Mouse (Mus musculus): ENCODE measurements around the gene Tdrd1. TPM values are rescaled to one million over a fixed set of nuclear protein-coding genes. Genes with fewer than 3 reads are reported as not detected.

Gene Tdrd1
- total and polyA plus RNA-seq, 2 experiments from 2014 or later: 0.77 to 1.7 TPM

DNA sequence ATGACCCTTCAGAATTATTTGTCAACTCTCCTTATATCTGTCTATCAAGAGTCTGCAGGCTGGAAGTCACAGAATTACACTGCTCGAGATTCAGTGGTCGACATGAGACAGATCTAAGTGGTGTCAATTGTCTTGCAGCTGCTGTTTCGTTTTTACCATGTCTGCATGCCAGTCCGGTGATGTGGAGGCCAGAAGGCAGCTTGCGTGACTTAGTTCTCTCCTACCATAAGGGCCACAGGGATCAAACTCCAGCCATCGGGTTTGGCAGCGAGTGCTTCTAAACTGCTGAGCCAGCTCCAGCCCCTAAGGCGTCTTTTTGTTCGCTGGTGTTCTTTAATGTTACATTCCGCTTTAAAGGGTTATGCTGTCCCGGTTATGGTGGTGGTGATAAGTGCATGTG lies 2.3 kb downstream of the Tdrd1 start:
- Histone ChIP-seq H3K27ac (ENCODE audit: low read depth, low read length) (no peak overlapping the region), H3K4me2 (ENCODE audit: low read depth) (no peak overlapping the region), H3K4me3 (ENCODE audit: low read depth, low read length) (no peak overlapping the region), H3K9ac (no peak overlapping the region), H3K4me1 (ENCODE audit: insufficient read depth) (no peaks in the 10 kb centered on the region), H3K36me3 (ENCODE audit: insufficient read depth) (no peaks in the 10 kb centered on the region), H3K27me3 (ENCODE audit: insufficient read depth, low read length) (no peaks in the 10 kb centered on the region), H3K9me3 (ENCODE audit: low read length) (no peaks in the 10 kb centered on the region)
- no peak for TF ChIP-seq CTCF (IDR thresholded peaks at IDR 0.05; ENCODE audit: low read depth)
- no peak for DNase-seq
- no peak for ATAC-seq
- WGBS: 85% methylated on average over 11 of the region's 11 CpGs

DNA sequence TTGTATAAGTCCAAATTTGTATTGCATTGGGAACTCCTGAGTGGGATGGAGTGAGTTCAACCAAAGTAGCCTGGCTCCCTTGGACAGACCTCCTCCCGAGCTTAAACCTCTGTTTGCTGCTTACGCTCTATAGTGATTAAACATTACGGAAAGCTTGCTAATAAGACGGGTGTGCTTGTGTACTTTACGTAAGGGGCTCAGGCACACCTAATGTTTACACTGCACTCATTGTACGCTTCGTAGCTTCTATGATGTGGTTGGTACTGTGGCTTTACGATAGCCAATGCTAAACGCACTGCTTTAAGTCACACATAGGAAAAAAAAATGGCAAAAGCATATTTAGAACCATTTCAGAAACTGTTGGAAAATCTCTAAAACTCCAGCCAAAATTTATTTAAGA lies 3.3 kb downstream of the Tdrd1 start:
- Histone ChIP-seq H3K4me1 (ENCODE audit: insufficient read depth) (no peaks in the 10 kb centered on the region), H3K4me3 (ENCODE audit: low read depth, low read length) (no peak overlapping the region), H3K9ac (no peak overlapping the region), H3K4me2 (ENCODE audit: low read depth) (no peak overlapping the region), H3K9me3 (ENCODE audit: low read length) (no peaks in the 10 kb centered on the region), H3K27ac (ENCODE audit: low read depth, low read length) (no peak overlapping the region), H3K36me3 (ENCODE audit: insufficient read depth) (no peaks in the 10 kb centered on the region), H3K27me3 (ENCODE audit: insufficient read depth, low read length) (no peaks in the 10 kb centered on the region)
- WGBS: 86% methylated on average over 9 of the region's 9 CpGs
- no peak for TF ChIP-seq CTCF (IDR thresholded peaks at IDR 0.05; ENCODE audit: low read depth)
- ATAC-seq (no peak), DNase-seq (no peak)

DNA sequence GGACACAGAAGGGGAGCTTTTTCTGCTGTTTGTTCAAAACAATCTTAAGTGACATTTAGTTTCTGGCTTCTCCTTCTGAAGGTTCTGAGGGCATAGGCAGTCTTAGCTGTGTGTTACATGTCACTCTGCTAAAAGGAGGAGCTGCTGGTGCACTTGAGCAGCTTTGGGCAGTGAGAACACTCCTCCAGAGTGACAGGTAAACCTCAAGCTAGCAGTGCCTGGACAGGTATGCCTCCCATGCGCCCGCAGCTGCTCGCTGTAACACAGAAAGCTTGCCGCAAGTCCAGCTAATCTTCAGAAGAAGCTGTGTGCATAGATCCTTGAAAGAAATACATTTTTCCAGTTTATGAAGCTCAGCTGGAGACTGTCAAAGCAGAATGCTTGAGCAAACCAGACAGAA lies 4.2 kb downstream of the Tdrd1 start:
- DNase-seq (no peak), ATAC-seq (no peak)
- no peak for TF ChIP-seq CTCF (IDR thresholded peaks at IDR 0.05; ENCODE audit: low read depth)
- Histone ChIP-seq H3K9me3 (ENCODE audit: low read length) (no peaks in the 10 kb centered on the region), H3K27ac (ENCODE audit: low read depth, low read length) (no peak overlapping the region), H3K4me3 (ENCODE audit: low read depth, low read length) (no peak overlapping the region), H3K4me2 (ENCODE audit: low read depth) (no peak overlapping the region), H3K4me1 (ENCODE audit: insufficient read depth) (no peaks in the 10 kb centered on the region), H3K9ac (no peak overlapping the region), H3K27me3 (ENCODE audit: insufficient read depth, low read length) (no peaks in the 10 kb centered on the region), H3K36me3 (ENCODE audit: insufficient read depth) (no peaks in the 10 kb centered on the region)
- 87% methylated on average over 4 of the region's 4 CpGs for WGBS

- ATAC-seq (no peak), DNase-seq (peak; percentile 59)
- 15% methylated on average over 9 of the region's 9 CpGs for WGBS
- no peaks in the 10 kb centered on the region for H3K36me3 ChIP-seq (ENCODE audit: insufficient read depth)
- no peaks in the 10 kb centered on the region for H3K9me3 ChIP-seq (ENCODE audit: low read length)
- H3K4me3 ChIP-seq (ENCODE audit: low read depth, low read length): no peak overlapping the region
- H3K27ac ChIP-seq (ENCODE audit: low read depth, low read length): no peak overlapping the region
- no peak overlapping the region for H3K4me2 ChIP-seq (ENCODE audit: low read depth)
- H3K27me3 ChIP-seq (ENCODE audit: insufficient read depth, low read length): no peaks in the 10 kb centered on the region
- H3K9ac ChIP-seq: no peak overlapping the region
- H3K4me1 ChIP-seq (ENCODE audit: insufficient read depth): no peaks in the 10 kb centered on the region
- no peak for TF ChIP-seq CTCF (IDR thresholded peaks at IDR 0.05; ENCODE audit: low read depth)
Measured at GRCm38 (mm10) chr19:56835340-56835739, 9.3 kb downstream of the Tdrd1 start.

DNA sequence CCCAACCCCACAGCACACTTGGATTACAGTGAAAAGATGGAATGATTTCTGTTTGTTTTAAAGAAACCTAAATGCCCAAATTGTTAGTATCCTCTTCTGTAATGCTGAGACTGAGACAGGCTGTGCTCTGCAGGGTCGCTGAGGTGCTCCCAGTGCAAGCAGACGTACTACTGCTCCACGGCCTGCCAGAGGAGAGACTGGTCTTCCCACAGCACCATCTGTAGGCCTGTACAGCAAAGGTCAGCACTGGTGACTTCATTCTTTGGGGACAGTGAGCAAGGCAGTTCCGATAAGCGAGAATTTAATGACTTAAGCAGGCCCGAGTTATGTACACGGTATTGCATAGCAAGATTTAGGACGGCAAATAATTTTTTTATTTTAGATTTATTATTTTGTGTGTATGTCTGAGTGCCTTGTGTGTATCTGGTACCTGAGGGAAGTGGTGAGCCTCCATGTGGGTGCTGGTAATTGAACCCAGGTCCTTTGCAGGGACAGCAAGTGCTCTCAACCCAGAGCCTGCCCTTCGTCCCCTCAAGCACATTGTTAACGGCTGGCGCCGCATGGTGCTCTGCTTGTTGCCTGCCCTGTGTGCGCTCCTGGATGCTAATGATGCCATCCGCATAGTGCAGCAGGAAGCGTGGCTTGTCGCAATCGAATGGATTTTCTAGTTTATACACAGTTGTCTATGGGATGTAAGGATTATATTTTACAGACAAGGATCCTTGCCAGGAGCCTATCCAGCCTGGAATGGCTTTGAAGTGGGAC lies 13.1 kb downstream of the Tdrd1 start:
- H3K4me3 ChIP-seq (ENCODE audit: low read depth, low read length): no peak overlapping the region
- no peak overlapping the region for H3K27ac ChIP-seq (ENCODE audit: low read depth, low read length)
- H3K27me3 ChIP-seq (ENCODE audit: insufficient read depth, low read length): no peaks in the 10 kb centered on the region
- no peaks in the 10 kb centered on the region for H3K9me3 ChIP-seq (ENCODE audit: low read length)
- no peaks in the 10 kb centered on the region for H3K36me3 ChIP-seq (ENCODE audit: insufficient read depth)
- H3K4me2 ChIP-seq (ENCODE audit: low read depth): no peak overlapping the region
- H3K4me1 ChIP-seq (ENCODE audit: insufficient read depth): no peaks in the 10 kb centered on the region
- 62% methylated on average over 17 of the region's 17 CpGs for WGBS
- peak; percentile 9; the same call in 1 of the 2 replicates for TF ChIP-seq CTCF (IDR thresholded peaks at IDR 0.05; ENCODE audit: low read depth)
- no peak for DNase-seq
- no peak; the same call in 1 of the 2 replicates for ATAC-seq
- no peak overlapping the region for H3K9ac ChIP-seq

- Histone ChIP-seq H3K27ac (ENCODE audit: low read depth, low read length) (no peak overlapping the region), H3K9ac (no peak overlapping the region), H3K4me3 (ENCODE audit: low read depth, low read length) (no peak overlapping the region), H3K4me2 (ENCODE audit: low read depth) (no peak overlapping the region), H3K27me3 (ENCODE audit: insufficient read depth, low read length) (no peaks in the 10 kb centered on the region), H3K9me3 (ENCODE audit: low read length) (no peaks in the 10 kb centered on the region), H3K36me3 (ENCODE audit: insufficient read depth) (no peaks in the 10 kb centered on the region), H3K4me1 (ENCODE audit: insufficient read depth) (no peaks in the 10 kb centered on the region)
- TF ChIP-seq CTCF (IDR thresholded peaks at IDR 0.05; ENCODE audit: low read depth): no peak
- DNase-seq (no peak), ATAC-seq (no peak)
- 75% methylated on average over 12 of the region's 12 CpGs for WGBS
Measured at GRCm38 (mm10) chr19:56842974-56843373, 17.0 kb downstream of the Tdrd1 start.

GRCm38 (mm10) chr19:56852590-56852989 lies 26.6 kb downstream of the Tdrd1 start:
- Histone ChIP-seq H3K36me3 (ENCODE audit: insufficient read depth) (no peaks in the 10 kb centered on the region), H3K9me3 (ENCODE audit: low read length) (no peaks in the 10 kb centered on the region), H3K4me1 (ENCODE audit: insufficient read depth) (no peaks in the 10 kb centered on the region), H3K4me2 (ENCODE audit: low read depth) (no peak overlapping the region), H3K27ac (ENCODE audit: low read depth, low read length) (no peak overlapping the region), H3K4me3 (ENCODE audit: low read depth, low read length) (no peak overlapping the region), H3K9ac (no peak overlapping the region), H3K27me3 (ENCODE audit: insufficient read depth, low read length) (no peaks in the 10 kb centered on the region)
- TF ChIP-seq CTCF (IDR thresholded peaks at IDR 0.05; ENCODE audit: low read depth): no peak
- ATAC-seq (no peak), DNase-seq (no peak)
